Mouse (Mus musculus): ENCODE data around the gene Galm. TPM values are rescaled to one million over a fixed set of nuclear protein-coding genes. Genes with fewer than 3 reads are reported as not detected.
"Not testable (repeated sequence)": the region's sequence is repeated elsewhere in the genome, so short reads cannot be mapped to it uniquely, and the experiment has no call there.

Gene Galm
- polyA plus RNA-seq, 1 experiment from 2014 or later = 1.9 TPM

DNA sequence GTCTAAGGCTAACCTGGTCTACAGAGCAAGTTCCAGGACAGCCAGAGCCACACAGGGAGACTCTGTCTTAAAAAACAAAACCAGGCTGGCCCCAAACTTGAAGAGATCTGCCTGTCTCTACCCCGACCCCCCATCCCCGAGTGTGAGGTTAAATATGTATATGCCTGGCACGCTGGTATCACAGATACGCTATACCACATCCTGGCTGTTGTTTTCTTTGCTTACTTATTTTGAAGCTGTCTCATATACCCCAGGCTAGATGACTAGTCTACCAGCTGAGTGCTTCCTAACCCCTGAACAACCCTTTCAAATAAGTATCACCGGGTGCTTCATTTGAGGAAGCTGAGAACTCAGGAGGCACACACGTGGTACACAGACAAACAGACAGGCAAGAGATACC lies 42.5 kb downstream of the Galm start:
- 92% methylated on average over 6 of the region's 6 CpGs for WGBS
- Histone ChIP-seq H3K9ac (replicated peaks) (no peak overlapping the region), H3K27ac (replicated peaks) (no peak overlapping the region), H3K4me1 (peaks cover 24% of the 10 kb centered on the region), H3K27me3 (replicated peaks) (no peaks in the 10 kb centered on the region), H3K9me3 (replicated peaks) (no peaks in the 10 kb centered on the region), H3K4me2 (no peak overlapping the region), H3K36me3 (no peaks in the 10 kb centered on the region), H3K4me3 (replicated peaks) (no peak overlapping the region)
- ATAC-seq (ENCODE audit: low FRiP score) = no peak

DNA sequence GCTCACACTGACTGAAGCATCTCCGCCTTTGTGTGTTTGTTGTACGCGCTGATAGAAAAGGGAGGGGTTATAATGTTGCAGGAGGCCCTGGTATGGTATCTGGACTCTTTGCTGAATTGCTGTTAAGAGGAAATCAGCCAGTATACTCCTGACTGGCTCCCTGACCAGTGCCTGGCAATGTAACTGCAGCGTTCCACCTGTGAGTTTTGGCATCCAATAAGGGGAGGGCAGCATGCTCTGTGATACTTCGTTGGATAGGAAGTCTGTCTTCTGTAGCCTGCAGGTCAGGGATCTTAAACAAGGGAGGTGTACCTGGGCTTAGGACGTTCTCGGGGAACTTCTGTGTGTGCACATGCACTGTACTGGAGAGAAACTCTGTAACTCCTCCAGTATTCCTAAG lies 43.7 kb downstream of the Galm start:
- no peak for ATAC-seq (ENCODE audit: low FRiP score)
- H3K36me3 ChIP-seq = no peaks in the 10 kb centered on the region
- H3K4me1 ChIP-seq = peaks cover 20% of the 10 kb centered on the region
- no peak overlapping the region for H3K4me3 ChIP-seq (replicated peaks)
- WGBS = 95% methylated on average over 7 of the region's 7 CpGs
- no peaks in the 10 kb centered on the region for H3K9me3 ChIP-seq (replicated peaks)
- no peak overlapping the region for H3K9ac ChIP-seq (replicated peaks)
- H3K27ac ChIP-seq (replicated peaks) = no peak overlapping the region
- no peak overlapping the region for H3K4me2 ChIP-seq
- H3K27me3 ChIP-seq (replicated peaks) = no peaks in the 10 kb centered on the region

DNA sequence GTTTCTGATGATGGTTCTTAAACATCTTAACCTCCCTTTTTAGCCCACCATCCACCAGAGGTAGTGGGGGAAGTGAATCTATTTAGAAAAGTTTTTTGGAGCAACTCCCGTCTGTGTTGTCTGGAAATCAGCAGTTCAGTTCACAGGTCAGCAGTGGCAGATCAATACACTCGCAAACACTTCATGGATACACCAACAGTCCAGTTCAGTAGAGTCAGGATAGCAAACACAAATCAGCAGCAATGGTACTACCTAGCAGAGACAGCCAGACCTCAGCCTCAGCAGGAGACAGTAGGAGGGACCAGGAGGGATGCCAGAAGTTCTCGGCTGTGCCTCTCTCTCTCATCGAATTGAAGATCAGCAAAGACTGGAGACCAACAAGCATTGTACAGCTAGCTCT lies 44.7 kb downstream of the Galm start:
- Histone ChIP-seq H3K4me3 (replicated peaks) (no peak overlapping the region), H3K9ac (replicated peaks) (no peak overlapping the region), H3K27ac (replicated peaks) (no peak overlapping the region), H3K36me3 (no peaks in the 10 kb centered on the region), H3K4me2 (no peak overlapping the region), H3K27me3 (replicated peaks) (no peaks in the 10 kb centered on the region), H3K4me1 (peaks cover 18% of the 10 kb centered on the region), H3K9me3 (replicated peaks) (no peaks in the 10 kb centered on the region)
- no peak for ATAC-seq (ENCODE audit: low FRiP score)
- WGBS = 93% methylated on average over 4 of the region's 4 CpGs

- H3K27me3 ChIP-seq (replicated peaks) = no peaks in the 10 kb centered on the region
- H3K4me2 ChIP-seq = no peak overlapping the region
- H3K36me3 ChIP-seq = no peaks in the 10 kb centered on the region
- WGBS = 96% methylated on average over 5 of the region's 5 CpGs
- H3K9me3 ChIP-seq (replicated peaks) = no peaks in the 10 kb centered on the region
- H3K4me1 ChIP-seq = peaks cover 15% of the 10 kb centered on the region
- H3K4me3 ChIP-seq (replicated peaks) = no peak overlapping the region
- no peak overlapping the region for H3K9ac ChIP-seq (replicated peaks)
- H3K27ac ChIP-seq (replicated peaks) = no peak overlapping the region
- ATAC-seq (ENCODE audit: low FRiP score) = no peak
Observed at GRCm38 (mm10) chr17:80172761-80173160, 45.5 kb downstream of the Galm start.

DNA sequence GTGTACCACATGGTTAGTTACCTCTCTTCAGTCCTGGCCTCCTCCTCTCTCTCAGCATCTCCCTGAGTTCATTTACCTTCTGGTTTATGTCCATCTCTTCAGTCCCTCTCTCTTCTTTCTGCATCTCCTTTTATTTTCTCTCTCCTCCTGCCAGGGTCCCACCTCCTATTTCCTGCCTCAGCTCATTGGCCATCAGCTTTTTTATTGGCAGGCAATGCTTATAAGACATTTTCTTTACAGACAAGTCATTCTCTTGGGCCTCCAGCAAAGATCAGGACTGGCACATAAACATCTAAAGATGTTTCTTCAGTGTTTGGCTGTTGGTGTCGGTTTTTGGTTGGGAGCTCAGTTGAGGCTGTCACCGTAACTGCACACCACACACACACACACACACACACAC lies 46.4 kb downstream of the Galm start:
- Histone ChIP-seq H3K9me3 (replicated peaks) (no peaks in the 10 kb centered on the region), H3K27me3 (replicated peaks) (no peaks in the 10 kb centered on the region), H3K27ac (replicated peaks) (no peak overlapping the region), H3K9ac (replicated peaks) (no peak overlapping the region), H3K4me1 (peaks cover 5% of the 10 kb centered on the region), H3K4me3 (replicated peaks) (no peak overlapping the region), H3K36me3 (no peaks in the 10 kb centered on the region), H3K4me2 (no peak overlapping the region)
- WGBS = 94% methylated on average over 2 of the region's 2 CpGs
- ATAC-seq (ENCODE audit: low FRiP score) = no peak

DNA sequence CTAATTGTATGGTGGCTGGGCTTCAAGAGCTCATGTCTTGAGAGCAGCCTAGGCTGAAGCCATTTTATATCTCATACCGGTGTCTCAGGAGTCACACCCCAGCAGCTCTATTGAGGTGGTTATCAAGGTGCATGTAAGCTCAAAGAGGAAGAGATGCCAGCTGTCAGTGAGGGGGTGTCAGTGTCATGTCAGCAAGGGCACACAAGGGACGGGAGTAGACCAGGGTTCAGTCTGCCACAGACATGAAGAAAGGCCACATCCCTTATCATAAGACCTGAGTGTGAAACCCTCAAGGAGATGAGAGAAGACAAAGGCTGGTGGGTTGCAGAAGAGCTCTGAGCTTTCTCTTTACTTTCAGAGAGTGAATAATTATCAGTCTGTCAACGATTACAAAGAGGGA lies 46.9 kb downstream of the Galm start:
- H3K9me3 ChIP-seq (replicated peaks) = no peaks in the 10 kb centered on the region
- ATAC-seq (ENCODE audit: low FRiP score) = no peak
- no peak overlapping the region for H3K27ac ChIP-seq (replicated peaks)
- H3K4me2 ChIP-seq = no peak overlapping the region
- no peaks in the 10 kb centered on the region for H3K36me3 ChIP-seq
- H3K4me1 ChIP-seq = 0 out of 2 replicates have a peak, but pooled peaks cover under 1% of the 10 kb centered on the region
- WGBS = 81% methylated on average over 3 of the region's 3 CpGs
- H3K27me3 ChIP-seq (replicated peaks) = no peaks in the 10 kb centered on the region
- no peak overlapping the region for H3K4me3 ChIP-seq (replicated peaks)
- H3K9ac ChIP-seq (replicated peaks) = no peak overlapping the region

GRCm38 (mm10) chr17:80174699-80175385 lies 47.6 kb downstream of the Galm start:
- no peaks in the 10 kb centered on the region for H3K27me3 ChIP-seq (replicated peaks)
- no peak overlapping the region for H3K9ac ChIP-seq (replicated peaks)
- no peaks in the 10 kb centered on the region for H3K4me1 ChIP-seq
- no peak overlapping the region for H3K4me2 ChIP-seq
- WGBS = 87% methylated on average over 19 of the region's 19 CpGs
- no peak overlapping the region for H3K27ac ChIP-seq (replicated peaks)
- no peaks in the 10 kb centered on the region for H3K36me3 ChIP-seq
- no peak overlapping the region for H3K4me3 ChIP-seq (replicated peaks)
- no peak for ATAC-seq (ENCODE audit: low FRiP score)
- H3K9me3 ChIP-seq (replicated peaks) = no peaks in the 10 kb centered on the region

GRCm38 (mm10) chr17:80175386-80175739 lies 48.1 kb downstream of the Galm start:
- WGBS = 85% methylated on average over 4 of the region's 4 CpGs
- no peak for ATAC-seq (ENCODE audit: low FRiP score)
- no peaks in the 10 kb centered on the region for H3K36me3 ChIP-seq

DNA sequence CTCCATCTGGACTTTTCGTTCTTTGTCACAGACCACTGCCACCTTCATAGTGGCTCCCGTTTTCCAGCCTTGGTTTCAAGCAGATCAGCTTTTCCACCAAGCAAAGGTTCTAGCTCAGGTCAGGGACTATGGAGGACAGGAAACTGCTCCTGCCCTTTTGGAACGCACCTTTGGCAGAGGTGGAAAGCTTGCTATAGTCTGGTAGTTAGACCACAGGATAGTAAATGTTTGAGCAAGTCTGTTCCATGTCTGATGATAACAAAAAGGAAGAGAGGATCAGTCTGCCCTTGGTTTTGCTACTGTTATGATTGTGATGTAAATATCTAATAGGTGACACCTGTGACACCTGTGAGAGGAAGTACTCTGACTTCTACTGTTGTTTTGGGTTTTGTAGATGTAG lies 48.7 kb downstream of the Galm start:
- WGBS = 88% methylated on average over 3 of the region's 3 CpGs
- Histone ChIP-seq H3K36me3 (no peaks in the 10 kb centered on the region), H3K9ac (replicated peaks) (no peak overlapping the region), H3K4me3 (replicated peaks) (no peak overlapping the region), H3K27me3 (replicated peaks) (no peaks in the 10 kb centered on the region), H3K4me2 (no peak overlapping the region), H3K27ac (replicated peaks) (no peak overlapping the region), H3K4me1 (no peaks in the 10 kb centered on the region), H3K9me3 (replicated peaks) (no peaks in the 10 kb centered on the region)
- no peak for ATAC-seq (ENCODE audit: low FRiP score)

More at GRCm38 (mm10) chr17:80175386-80175739, 48.1 kb downstream of the Galm start:
- Histone ChIP-seq H3K9me3 (replicated peaks) (no peaks in the 10 kb centered on the region), H3K4me3 (replicated peaks) (no peak overlapping the region), H3K4me2 (no peak overlapping the region), H3K4me1 (no peaks in the 10 kb centered on the region), H3K27ac (replicated peaks) (no peak overlapping the region), H3K27me3 (replicated peaks) (no peaks in the 10 kb centered on the region), H3K9ac (replicated peaks) (no peak overlapping the region)

- WGBS = 98% methylated on average over 3 of the region's 3 CpGs
- H3K27ac ChIP-seq (replicated peaks) = not testable (repeated sequence)
Observed at GRCm38 (mm10) chr17:80178846-80179245, 51.6 kb downstream of the Galm start.

GRCm38 (mm10) chr17:80179959-80180358 lies 52.7 kb downstream of the Galm start:
- H3K4me3 ChIP-seq (replicated peaks) = no peak overlapping the region
- WGBS = under 1% methylated on average over 6 of the region's 6 CpGs
- peak; percentile 92 for ATAC-seq (ENCODE audit: low FRiP score)

More at GRCm38 (mm10) chr17:80178846-80179245, 51.6 kb downstream of the Galm start:
- H3K4me2 ChIP-seq; H3K27me3 ChIP-seq (replicated peaks); H3K4me3 ChIP-seq (replicated peaks); H3K4me1 ChIP-seq; H3K9me3 ChIP-seq (replicated peaks); H3K36me3 ChIP-seq; ATAC-seq (ENCODE audit: low FRiP score); H3K9ac ChIP-seq (replicated peaks): not testable (repeated sequence)

GRCm38 (mm10) chr17:80180468-80180867 lies 53.2 kb downstream of the Galm start:
- Histone ChIP-seq H3K9ac (replicated peaks) (no peak overlapping the region), H3K4me1 (no peaks in the 10 kb centered on the region), H3K36me3 (no peaks in the 10 kb centered on the region), H3K4me2 (0 out of 2 replicates have a peak overlapping the region, but pooled peaks have one; percentile 22), H3K4me3 (replicated peaks) (no peak overlapping the region), H3K9me3 (replicated peaks) (no peaks in the 10 kb centered on the region), H3K27ac (replicated peaks) (no peak overlapping the region), H3K27me3 (replicated peaks) (no peaks in the 10 kb centered on the region)
- ATAC-seq (ENCODE audit: low FRiP score) = no peak

More at GRCm38 (mm10) chr17:80179959-80180358, 52.7 kb downstream of the Galm start:
- Histone ChIP-seq H3K27me3 (replicated peaks) (no peaks in the 10 kb centered on the region), H3K27ac (replicated peaks) (no peak overlapping the region), H3K4me1 (no peaks in the 10 kb centered on the region), H3K9ac (replicated peaks) (no peak overlapping the region), H3K4me2 (0 out of 2 replicates have a peak overlapping the region, but pooled peaks have one; percentile 22), H3K36me3 (no peaks in the 10 kb centered on the region), H3K9me3 (replicated peaks) (no peaks in the 10 kb centered on the region)

Measured in neural tube, embryonic 15.5 days (tissue).